Mouse (Mus musculus) neural tube, embryonic 11.5 days (tissue): ENCODE results near the gene Hist1h2ag. TPM values are rescaled to one million over a fixed set of nuclear protein-coding genes. Genes with fewer than 3 reads are reported as not detected.
"Not testable (repeated sequence)": the region's sequence is repeated elsewhere in the genome, so short reads cannot be mapped to it uniquely, and the experiment has no call there.

Experiments
- ATAC-seq: fragments of 200-750 bp; cut with Nextera tagmentation; 2 replicates; pipeline ENCODE4 v1.8.0; 2017; ENCODE audit warnings: moderate number of reproducible peaks, mild to moderate bottlenecking, moderate TSS enrichment, moderate library complexity; ENCODE audit not compliant: insufficient read depth, low FRiP score, low TSS enrichment
- DNase-seq: peaks from one replicate; pipeline ENCODE4 v3.0.0-alpha.2; 2015; ENCODE audit warnings: low spot score
- H3K27ac ChIP-seq: fragments of 300-500 bp; sonication (generic); 2 replicates; pipeline ENCODE4 v1.5.1; 2014; ENCODE audit warnings: low read depth, mild to moderate bottlenecking, low read length
- H3K27me3 ChIP-seq: fragments of 300-500 bp; sonication (generic); 2 replicates; pipeline ENCODE4 v1.6.1; 2014; ENCODE audit warnings: mild to moderate bottlenecking, low read length, mixed read lengths; ENCODE audit not compliant: control insufficient read depth, insufficient read depth
- H3K36me3 ChIP-seq: fragments of 300-500 bp; sonication (generic); 2 replicates; pipeline ENCODE4 v1.6.1; 2014; ENCODE audit warnings: mild to moderate bottlenecking, low read length, moderate library complexity, mixed read lengths; ENCODE audit not compliant: control insufficient read depth, insufficient read depth
- H3K4me1 ChIP-seq: fragments of 300-500 bp; sonication (generic); 2 replicates; pipeline ENCODE4 v1.6.1; 2014; ENCODE audit warnings: low read length, mixed read lengths; ENCODE audit not compliant: control insufficient read depth, insufficient read depth
- H3K4me2 ChIP-seq: fragments of 300-500 bp; sonication (generic); 2 replicates; pipeline ENCODE4 v1.6.1; 2014; ENCODE audit warnings: low read depth, mild to moderate bottlenecking, moderate library complexity
- H3K4me3 ChIP-seq: fragments of 300-500 bp; sonication (generic); 2 replicates; pipeline ENCODE4 v1.5.1; 2014; ENCODE audit warnings: low read depth, low read length
- H3K9ac ChIP-seq: fragments of 300-500 bp; sonication (generic); 2 replicates; pipeline ENCODE4 v1.6.1; 2014; ENCODE audit warnings: mild to moderate bottlenecking, low read length
- H3K9me3 ChIP-seq: fragments of 300-500 bp; sonication (generic); 2 replicates; pipeline ENCODE4 v1.6.1; 2016; ENCODE audit warnings: low read length; ENCODE audit not compliant: control insufficient read depth
- WGBS: fragments of 180-500 bp; shearing (Covaris S2); extraction: QIAGEN DNeasy Blood & Tissue Kit; methylation state at CpG from one replicate; pipeline ENCODE4 v1.1.7; 2014; 5-methylcytosine and 5-hydroxymethylcytosine counted together
- polyA plus RNA-seq: library from polyadenylated mRNA; unstranded; fragments of >200 nt; fragmentation: Nextera tagmentation; extraction: Ambion mirVana; gene quantifications from 2 replicates; pipeline ENCODE4 v1.2.1, GENCODE M21; 2014

Gene Hist1h2ag
- polyA plus RNA-seq, 1 experiment from 2014 or later: 51.6 TPM

DNA sequence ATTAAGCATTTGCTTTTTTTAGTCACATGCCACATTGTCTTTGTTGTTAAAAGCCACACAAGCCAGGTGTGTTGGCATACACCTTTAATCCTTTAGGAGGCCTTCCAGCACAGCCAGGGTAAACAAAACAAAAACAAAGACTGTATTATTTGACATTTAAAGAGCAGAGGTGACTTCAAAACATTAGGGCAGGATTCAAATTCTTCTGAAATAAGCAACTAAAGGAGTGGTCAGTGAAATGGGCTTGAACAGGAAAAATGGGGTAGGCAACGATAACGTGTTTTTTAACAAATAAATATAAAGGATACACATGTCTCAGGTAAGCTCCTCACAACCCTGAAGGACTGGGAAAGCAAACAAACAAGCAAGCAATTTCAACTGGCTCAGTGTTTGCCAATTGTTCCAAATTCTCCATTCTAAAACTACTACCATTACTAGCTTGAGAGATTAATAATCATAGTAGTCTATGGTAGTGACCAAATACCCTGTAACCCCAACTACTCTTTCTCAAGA, 2.7 kb downstream of the Hist1h2ag start:
- Histone ChIP-seq H3K4me2 (peak overlapping the region; percentile 49), H3K27ac (peak overlapping the region; percentile 94), H3K36me3 (no peaks in the 10 kb centered on the region), H3K4me3 (peak overlapping the region; percentile 37), H3K4me1 (peaks cover 6% of the 10 kb centered on the region; the same call in 1 of the 2 replicates), H3K27me3 (no peaks in the 10 kb centered on the region), H3K9ac (no peak overlapping the region), H3K9me3 (no peaks in the 10 kb centered on the region)
- no peak for DNase-seq
- ATAC-seq: no peak
- 7% methylated on average over 2 of the region's 2 CpGs for WGBS

DNA sequence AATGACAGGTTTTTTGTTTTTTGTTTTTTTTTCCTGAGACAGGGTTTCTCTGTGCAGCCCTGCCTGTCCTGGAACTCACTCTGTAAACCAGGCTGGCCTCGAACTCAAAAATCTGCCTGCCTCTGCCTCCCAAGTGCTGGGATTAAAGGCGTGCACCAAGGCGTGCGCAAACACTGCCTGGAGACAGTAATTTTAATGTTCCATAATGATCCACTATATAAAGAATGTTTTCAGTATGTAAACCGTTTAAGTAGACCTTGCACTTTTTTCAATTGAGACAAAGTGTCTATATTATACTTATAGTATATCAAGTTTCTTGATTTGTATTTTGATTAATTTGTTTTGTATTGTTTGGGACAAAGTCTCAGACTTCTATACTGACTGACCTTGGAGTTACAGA, 3.4 kb downstream of the Hist1h2ag start:
- Histone ChIP-seq H3K4me3 (no peak overlapping the region), H3K36me3 (no peaks in the 10 kb centered on the region), H3K9me3 (no peaks in the 10 kb centered on the region), H3K27me3 (no peaks in the 10 kb centered on the region), H3K9ac (no peak overlapping the region), H3K4me1 (peaks cover 8% of the 10 kb centered on the region), H3K4me2 (peak overlapping the region; percentile 49; the same call in 1 of the 2 replicates), H3K27ac (no peak overlapping the region)
- ATAC-seq: no peak
- no peak for DNase-seq
- 69% methylated on average over 5 of the region's 5 CpGs for WGBS

DNA sequence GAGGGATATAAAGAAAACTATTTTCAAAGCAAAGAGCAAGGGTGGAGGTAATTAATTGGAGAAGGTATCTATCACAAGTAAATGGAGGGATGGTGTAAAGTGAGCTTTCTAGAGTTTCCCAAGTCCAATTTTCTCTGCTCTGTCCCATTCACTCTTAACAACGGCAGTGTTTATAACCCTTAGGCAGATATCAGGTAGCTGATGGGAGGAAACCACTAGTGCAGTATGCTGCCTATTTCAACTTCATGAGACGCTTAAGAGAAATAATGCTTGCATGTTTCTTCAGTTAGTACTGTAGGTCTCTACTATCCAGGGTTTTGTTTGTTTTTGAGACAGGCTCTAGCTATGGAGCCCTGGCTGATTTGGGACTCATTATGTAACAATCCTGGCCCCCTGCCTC, 5.3 kb downstream of the Hist1h2ag start:
- DNase-seq (no peak), ATAC-seq (no peak)
- H3K4me2 ChIP-seq: no peak overlapping the region
- H3K27ac ChIP-seq: no peak overlapping the region
- no peaks in the 10 kb centered on the region for H3K27me3 ChIP-seq
- no peak overlapping the region for H3K4me3 ChIP-seq
- H3K36me3 ChIP-seq: no peaks in the 10 kb centered on the region
- no peak overlapping the region for H3K9ac ChIP-seq
- no peaks in the 10 kb centered on the region for H3K9me3 ChIP-seq
- peaks cover 8% of the 10 kb centered on the region for H3K4me1 ChIP-seq
- 67% methylated on average over 2 of the region's 2 CpGs for WGBS

DNA sequence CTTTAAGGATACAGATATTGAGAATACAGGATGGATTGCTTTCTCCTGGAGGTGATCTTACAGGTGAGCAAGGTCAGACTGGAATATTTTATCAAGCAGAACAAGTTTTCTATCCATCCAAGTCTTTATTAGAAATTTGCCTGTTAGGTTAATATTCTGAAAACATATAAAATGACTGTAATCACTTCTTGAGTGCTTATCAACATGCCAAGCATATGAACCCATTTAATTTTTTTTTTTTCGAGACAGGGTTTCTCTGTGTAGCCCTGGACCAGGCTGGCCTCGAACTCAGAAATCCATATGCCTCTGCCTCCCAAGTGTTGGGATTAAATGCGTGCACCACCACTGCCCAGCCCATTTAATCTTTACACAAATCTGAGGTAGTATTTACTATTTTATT, 5.8 kb downstream of the Hist1h2ag start:
- 67% methylated on average over 3 of the region's 3 CpGs for WGBS
- Histone ChIP-seq H3K4me1 (peaks cover 5% of the 10 kb centered on the region), H3K27me3 (no peaks in the 10 kb centered on the region), H3K4me2 (peak overlapping the region; percentile 66), H3K9me3 (no peaks in the 10 kb centered on the region), H3K9ac (peak overlapping the region; percentile 69; the same call in 1 of the 2 replicates), H3K36me3 (no peaks in the 10 kb centered on the region), H3K27ac (peak overlapping the region; percentile 75), H3K4me3 (peak overlapping the region; percentile 21)
- DNase-seq (no peak), ATAC-seq (no peak)

- H3K27me3 ChIP-seq: no peaks in the 10 kb centered on the region
- H3K9me3 ChIP-seq: no peaks in the 10 kb centered on the region
- peak overlapping the region; percentile 21 for H3K4me3 ChIP-seq
- 3% methylated on average over 20 of the region's 23 CpGs for WGBS
- H3K27ac ChIP-seq: peak overlapping the region; percentile 75
- DNase-seq (peak; percentile 46), ATAC-seq (peak; percentile 16)
- H3K4me1 ChIP-seq: peaks cover 3% of the 10 kb centered on the region
- H3K36me3 ChIP-seq: no peaks in the 10 kb centered on the region
- peak overlapping the region; percentile 66 for H3K4me2 ChIP-seq
- peak overlapping the region; percentile 69 for H3K9ac ChIP-seq
Measured at GRCm38 (mm10) chr13:22036149-22036956, 6.4 kb downstream of the Hist1h2ag start.

- peak; percentile 97 for ATAC-seq
- H3K36me3 ChIP-seq, H3K4me1 ChIP-seq, H3K9me3 ChIP-seq, H3K27me3 ChIP-seq: not testable (repeated sequence)
- peak within 1 kb of the TSS; percentile 69 for H3K9ac ChIP-seq
- DNase-seq: peak; percentile 86
- WGBS: 0% methylated on average over 21 of the region's 69 CpGs
- H3K4me3 ChIP-seq: peak within 1 kb of the TSS; percentile 21
- H3K4me2 ChIP-seq: peak within 1 kb of the TSS; percentile 66
- peak within 1 kb of the TSS; percentile 75 for H3K27ac ChIP-seq
Measured at GRCm38 (mm10) chr13:22035267-22036148, 7.2 kb downstream of the Hist1h2ag start, which contains the start of the genes Hist1h2ah and Hist1h2bk. Gene Hist1h2ah, minus strand, starts transcription at chr13:22035568. Gene Hist1h2bk, plus strand, starts transcription at chr13:22035870.

- DNase-seq (peak; percentile 37), ATAC-seq (peak; percentile 2; the same call in 1 of the 2 replicates)
- no peaks in the 10 kb centered on the region for H3K36me3 ChIP-seq
- no peaks in the 10 kb centered on the region for H3K9me3 ChIP-seq
- H3K4me2 ChIP-seq: peak overlapping the region; percentile 65
- H3K4me1 ChIP-seq: peaks cover 3% of the 10 kb centered on the region
- peak overlapping the region; percentile 58 for H3K9ac ChIP-seq
- H3K27ac ChIP-seq: peak overlapping the region; percentile 75
- no peaks in the 10 kb centered on the region for H3K27me3 ChIP-seq
- WGBS: 1% methylated on average over 8 of the region's 14 CpGs
- H3K4me3 ChIP-seq: peak overlapping the region; percentile 21
Measured at GRCm38 (mm10) chr13:22034443-22035266, 8.1 kb downstream of the Hist1h2ag start.
